Mouse (Mus musculus): ENCODE measurements around the gene Add2.
A peak's percentile ranks its signal among the peaks of the same experiment; 100 is the strongest.

DNA sequence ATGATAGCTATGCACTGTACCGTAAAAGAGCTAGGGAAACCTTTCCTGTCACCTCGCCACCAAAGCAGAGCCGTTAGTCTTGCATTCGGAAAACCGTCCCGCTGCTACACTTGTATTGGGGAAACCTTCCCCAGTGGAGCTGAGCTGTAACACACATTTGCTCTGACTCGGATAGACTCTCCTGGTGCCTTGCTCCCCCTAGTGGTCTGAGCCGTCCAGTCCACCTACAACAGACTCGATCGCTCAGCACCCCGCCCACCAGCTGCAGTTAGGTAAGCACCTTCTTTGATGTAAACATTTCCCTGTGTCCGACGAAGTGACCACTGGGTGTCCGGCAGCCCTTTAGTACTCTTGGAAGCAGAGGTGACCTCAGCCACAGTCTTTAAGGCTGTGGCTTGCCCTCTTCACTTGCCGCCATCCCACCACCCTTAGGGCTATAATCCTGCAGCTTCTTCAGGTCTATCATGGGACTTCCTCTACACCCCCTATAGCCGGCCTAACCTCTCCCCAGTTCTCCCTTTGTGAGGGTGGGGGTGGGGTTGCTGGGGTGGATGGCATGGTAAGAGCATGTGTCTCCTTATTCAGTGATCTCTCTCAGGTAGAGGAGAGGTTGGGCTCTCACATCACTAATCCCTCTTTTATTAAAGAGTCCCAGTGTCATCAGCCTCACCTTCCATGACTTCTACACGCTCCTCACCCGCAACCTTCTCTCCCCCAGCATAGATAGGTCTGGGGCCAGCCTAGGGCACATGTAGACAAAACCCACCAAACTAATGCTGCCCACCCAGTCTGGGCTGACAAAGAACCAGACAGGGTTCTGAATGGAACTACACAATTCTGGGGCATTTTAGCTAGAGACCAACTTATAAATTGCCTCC lies 24.0 kb upstream of the Add2 start:
- peak; percentile 91 for TF ChIP-seq CTCF (IDR thresholded peaks at IDR 0.05; ENCODE audit: borderline replicate concordance, insufficient read depth, low read length)
- TF ChIP-seq POLR2A (IDR thresholded peaks at IDR 0.05; ENCODE audit: low read depth, low read length), result no peak

Data from embryonic fibroblast, embryonic 13.5 days (primary cell).